Mouse (Mus musculus): ENCODE results near the gene Tcf20. TPM values are rescaled to one million over a fixed set of nuclear protein-coding genes. Genes with fewer than 3 reads are reported as not detected.
A peak's percentile ranks its signal among the peaks of the same experiment; 100 is the strongest.

The Tcf20 gene
- total RNA-seq, 2 experiments from 2014 or later: 123 to 128 TPM

DNA sequence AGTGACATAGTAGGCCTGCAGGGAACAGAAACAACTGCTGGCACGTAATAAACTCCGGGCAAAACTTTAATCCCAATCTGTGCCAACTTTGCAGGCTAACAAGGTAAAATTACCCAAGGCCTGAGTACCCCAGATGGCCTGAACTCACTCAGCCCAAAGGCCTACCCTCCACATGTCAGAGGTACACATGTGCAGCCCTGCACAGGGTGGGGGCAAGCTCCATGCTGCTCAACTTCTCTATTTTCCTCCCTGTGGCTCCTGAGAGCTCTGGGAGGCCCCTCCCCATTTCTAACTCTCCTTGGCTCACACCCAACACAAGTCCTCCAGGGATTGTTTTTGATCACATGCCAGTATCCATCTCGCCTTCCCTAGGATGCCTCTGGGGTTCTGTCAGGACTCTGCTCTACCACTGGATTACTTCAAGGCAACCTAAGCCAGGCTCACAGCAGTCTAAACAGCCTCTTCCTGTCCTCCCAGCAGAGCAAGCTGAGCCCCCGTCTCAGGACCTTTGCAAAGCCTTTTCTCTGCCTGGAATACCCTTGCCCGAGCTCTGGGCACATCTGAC lies 50.2 kb downstream of the Tcf20 start:
- DNase-seq (ENCODE audit: extremely low spot score in 1 of 2, low spot score in 2 of 2): peak in 1 of 2 experiments; percentile 57
- intact Hi-C loops (cut with DNase I): no loop called here

DNA sequence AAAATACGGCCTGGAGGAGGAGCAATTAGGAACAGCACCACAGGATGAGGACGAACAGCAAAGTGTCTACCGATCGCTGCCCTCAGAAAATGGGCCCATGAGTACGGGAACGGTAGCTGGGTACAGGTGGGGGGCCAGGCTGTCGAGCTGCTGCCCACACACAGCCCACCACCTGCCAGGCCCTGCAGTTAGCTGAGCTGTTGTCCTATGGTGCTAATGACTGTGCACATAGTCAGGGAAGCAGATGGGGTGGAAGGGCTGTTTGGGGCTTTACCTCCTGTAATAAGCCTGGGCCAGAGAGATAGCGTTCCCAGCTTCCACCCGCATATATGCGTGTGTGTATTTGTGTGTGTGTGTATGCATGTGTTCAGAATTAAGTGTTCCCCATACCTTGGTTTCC lies 52.7 kb downstream of the Tcf20 start:
- intact Hi-C loops (cut with DNase I): no loop called here

DNA sequence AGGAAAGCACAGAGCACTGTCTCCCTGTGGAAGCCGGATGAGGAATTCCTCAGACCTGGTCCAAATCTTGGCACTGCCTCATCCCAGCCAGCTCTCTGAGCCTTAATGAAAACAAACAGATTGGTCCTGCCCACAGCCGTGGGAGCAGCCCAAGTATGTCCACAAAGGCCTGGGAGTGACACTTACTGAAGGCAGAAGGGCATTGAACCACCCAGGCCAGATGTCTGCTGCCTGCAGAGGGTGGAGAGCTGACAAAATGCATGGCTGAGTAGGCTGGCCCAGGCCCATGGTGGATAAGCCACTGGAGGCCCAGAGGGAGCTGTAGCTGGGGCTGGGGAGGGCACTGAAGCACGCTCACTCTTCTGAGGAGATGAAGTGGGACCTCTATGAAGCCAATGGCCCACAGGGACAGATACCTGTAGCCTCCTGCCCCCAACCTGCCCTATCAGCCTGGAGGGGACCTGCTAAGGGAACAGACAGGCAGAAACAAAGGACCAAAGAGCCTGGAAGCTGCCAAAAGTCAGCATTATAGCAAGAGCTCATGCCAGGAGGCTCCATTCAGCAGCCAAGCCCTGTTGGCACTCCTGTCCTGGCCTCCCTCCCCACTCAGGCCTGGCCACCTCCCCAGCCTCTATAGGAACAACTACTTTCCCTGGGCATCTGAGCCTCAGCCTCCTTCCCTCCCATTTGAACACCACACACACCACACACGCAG lies 54.6 kb downstream of the Tcf20 start:
- intact Hi-C loops (cut with DNase I): no loop called here
- DNase-seq (ENCODE audit: extremely low spot score in 1 of 2, low spot score in 2 of 2): no peak

More for the DNA sequence above, 52.7 kb downstream of the Tcf20 start:
- DNase-seq (ENCODE audit: extremely low spot score in 1 of 2, low spot score in 2 of 2): no peak

DNA sequence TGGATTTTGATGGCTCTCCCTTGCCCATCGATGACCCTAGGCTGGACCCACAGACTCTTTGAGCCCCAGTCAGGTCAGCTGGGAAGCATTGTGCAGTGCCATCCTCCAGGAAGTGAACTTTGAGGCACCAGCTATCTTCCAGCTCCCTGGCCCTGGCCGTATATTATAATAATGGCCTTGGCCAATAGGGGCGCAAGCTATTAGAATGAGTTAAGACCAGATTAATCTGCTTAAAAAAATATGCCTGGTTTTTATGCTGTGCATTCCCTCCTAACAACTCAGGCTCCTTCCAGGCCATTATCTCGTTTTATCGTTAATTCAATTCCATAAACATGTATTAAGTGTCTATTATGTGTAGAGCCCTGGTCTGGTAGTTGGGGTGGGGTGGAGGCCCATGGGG lies 56.2 kb downstream of the Tcf20 start:
- intact Hi-C loops (cut with DNase I): no loop called here
- no peak for DNase-seq (ENCODE audit: extremely low spot score in 1 of 2, low spot score in 2 of 2)

DNA sequence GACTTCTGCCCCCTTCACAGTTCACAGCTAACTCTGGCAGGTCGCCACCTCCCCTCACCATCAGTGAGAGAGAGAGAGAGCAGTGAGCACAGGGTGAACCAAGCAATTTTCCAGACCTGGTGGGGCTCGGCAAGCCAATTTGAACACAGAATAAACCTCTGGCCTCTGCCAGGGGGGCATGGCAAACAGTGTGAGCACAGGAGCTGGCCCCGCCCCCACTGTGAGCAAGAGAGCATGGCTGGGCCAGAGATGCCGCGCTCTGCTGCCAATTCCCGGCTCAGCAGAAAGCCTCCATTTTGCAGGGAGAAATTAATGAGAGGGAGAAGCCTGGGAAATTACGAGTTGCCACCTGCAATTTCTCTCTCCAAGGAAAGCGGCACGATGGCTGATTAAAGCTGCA lies 58.1 kb downstream of the Tcf20 start:
- DNase-seq (ENCODE audit: extremely low spot score in 1 of 2, low spot score in 2 of 2): no peak
- intact Hi-C loops (cut with DNase I): no loop called here

DNA sequence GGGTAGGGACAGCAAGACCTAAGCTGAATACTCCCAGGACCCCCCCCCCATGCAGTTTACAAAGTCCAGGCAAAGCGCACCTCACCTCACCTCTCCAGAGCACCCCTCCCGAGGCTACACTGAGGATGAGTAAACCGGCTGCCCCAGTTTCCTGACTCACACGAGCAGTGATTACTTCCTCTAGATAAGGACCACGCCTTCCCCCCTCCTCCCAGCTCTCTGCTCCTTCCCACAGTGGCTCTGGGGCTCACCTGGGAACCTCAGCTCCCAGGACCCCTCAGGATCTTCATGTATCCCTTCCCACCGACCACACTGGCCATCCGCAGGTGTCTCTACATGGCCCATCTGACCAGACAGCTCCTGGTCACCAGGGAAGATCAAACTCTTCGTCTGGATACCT lies 58.8 kb downstream of the Tcf20 start:
- DNase-seq (ENCODE audit: extremely low spot score in 1 of 2, low spot score in 2 of 2): no peak
- intact Hi-C loops (cut with DNase I): no loop called here

DNA sequence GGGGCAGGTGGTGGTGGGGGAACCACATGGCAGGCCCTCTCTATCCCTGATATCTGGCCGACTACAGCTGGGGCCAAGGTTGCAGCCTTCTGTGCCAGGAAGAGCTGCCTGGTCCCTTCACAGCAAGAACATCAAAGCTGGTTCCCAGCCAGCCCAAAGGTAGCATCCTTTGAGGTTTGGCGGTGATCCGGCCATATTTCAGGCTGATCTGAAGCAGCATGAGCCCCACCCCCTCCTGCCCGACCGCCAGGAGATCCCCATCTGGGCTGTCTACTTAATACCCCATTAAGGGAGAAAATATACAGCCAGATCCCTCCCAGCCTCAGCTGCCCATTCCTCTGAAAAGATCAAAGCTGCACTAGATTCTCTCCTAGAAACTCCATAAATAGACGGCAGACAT lies 59.6 kb downstream of the Tcf20 start:
- DNase-seq (ENCODE audit: extremely low spot score in 1 of 2, low spot score in 2 of 2): no peak
- intact Hi-C loops (cut with DNase I): no loop called here

DNA sequence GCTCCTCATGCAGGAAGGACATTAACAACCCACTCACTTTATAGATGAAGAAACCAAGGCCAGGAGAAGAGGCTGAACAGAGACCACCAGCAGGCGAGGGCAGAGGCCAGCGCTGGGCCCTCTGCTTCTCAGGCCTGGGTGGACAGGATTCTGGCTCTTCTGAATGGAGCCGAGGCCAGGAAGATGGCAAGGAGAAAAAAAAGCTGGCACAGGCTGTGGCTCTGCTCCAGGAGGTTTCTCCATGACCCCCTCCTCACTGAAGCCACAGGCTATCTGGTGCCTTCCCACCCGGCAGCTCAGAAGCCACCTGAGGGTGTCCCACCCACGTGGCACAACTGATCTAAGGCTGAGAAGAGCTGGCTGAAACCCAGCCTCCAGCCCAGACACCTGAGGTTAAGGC lies 60.6 kb downstream of the Tcf20 start:
- no peak for DNase-seq (ENCODE audit: extremely low spot score in 1 of 2, low spot score in 2 of 2)
- intact Hi-C loops (cut with DNase I): no loop called here

DNA sequence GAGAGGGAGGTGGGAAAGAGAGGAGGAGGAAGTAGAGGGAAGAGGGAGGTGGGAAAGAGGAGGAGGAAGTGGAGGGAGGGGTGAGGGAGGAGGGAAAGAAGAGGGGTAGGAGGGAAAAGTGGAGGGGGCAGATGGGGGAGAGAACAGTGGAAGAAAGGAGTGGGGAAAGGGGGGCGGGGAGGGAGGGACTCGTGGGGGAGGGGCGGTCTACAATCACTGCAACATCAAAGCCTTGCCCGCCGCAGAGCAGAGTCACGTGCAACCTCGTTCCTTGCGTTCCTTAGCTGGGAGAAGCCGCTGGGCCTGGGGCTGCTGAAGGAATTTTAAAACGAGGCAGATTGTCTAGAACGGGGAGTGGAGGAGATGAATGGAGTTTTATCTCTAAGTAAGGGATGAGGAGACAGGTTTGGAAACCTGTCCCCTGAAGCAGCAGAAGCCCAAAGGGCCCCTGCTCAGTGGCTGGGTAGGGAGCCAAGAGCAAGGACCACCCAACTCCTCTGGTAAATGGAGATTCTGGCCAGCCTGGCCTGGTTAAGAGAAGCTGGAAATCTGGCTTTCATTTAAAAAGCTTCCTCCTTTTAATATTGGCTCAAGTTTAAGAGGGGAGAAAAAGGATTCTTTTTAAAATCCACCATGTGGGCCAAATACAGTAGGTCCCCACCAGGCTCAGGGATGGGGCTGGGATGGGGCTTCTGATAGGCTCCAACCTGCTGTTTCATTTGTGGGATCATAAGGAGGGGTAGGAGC lies 62.8 kb downstream of the Tcf20 start:
- intact Hi-C loops (cut with DNase I): loop anchor here (5.0 kb wide), 1 partner anchor 62 kb away; the partner anchor contains the start of gene Tcf20
- peak in 1 of 2 experiments; percentile 67 for DNase-seq (ENCODE audit: extremely low spot score in 1 of 2, low spot score in 2 of 2)

DNA sequence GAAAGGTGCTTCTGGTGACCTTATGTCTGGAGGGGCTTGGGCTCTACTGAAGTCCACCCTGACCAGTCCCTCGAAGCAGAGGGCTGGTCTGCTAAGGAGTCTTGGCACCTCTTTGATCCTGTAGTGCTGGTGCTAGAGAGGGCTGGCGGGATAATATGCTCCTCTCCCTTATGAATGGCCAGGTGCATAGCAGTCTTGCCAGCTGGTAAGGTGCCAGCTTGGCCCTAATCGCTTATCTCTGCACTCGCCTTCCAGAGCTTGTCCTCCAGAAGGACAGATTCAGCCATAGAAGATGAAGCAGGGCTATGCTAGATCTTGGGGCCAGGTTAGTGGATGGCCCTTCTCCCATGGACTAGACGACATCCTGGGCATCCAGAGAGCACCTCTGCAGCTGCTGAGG lies 64.1 kb downstream of the Tcf20 start:
- intact Hi-C loops (cut with DNase I): loop anchor here (5.0 kb wide), 1 partner anchor 64 kb away; the partner anchor contains the start of gene Tcf20
- no peak for DNase-seq (ENCODE audit: extremely low spot score in 1 of 2, low spot score in 2 of 2)

DNA sequence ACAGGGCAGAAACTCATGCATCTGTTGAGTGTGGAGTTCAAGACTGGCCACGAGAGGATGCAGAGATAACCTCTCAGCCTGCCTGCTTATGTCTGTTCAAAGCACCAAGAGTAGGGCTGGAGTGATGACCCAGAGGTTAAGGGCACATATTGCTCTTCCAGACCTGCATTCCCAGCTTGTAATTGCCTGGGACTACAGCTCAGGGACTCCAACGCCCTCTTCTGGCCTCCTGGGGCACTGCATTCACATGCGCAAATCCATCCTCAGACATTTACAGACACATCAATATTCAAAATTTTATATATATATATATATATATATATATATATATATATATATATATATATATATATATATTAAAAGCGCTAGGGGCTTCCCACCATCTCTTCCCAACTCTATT lies 64.9 kb downstream of the Tcf20 start:
- DNase-seq (ENCODE audit: extremely low spot score in 1 of 2, low spot score in 2 of 2): no peak
- intact Hi-C loops (cut with DNase I): loop anchor here (5.0 kb wide), 1 partner anchor 65 kb away; the partner anchor contains the start of gene Tcf20

DNA sequence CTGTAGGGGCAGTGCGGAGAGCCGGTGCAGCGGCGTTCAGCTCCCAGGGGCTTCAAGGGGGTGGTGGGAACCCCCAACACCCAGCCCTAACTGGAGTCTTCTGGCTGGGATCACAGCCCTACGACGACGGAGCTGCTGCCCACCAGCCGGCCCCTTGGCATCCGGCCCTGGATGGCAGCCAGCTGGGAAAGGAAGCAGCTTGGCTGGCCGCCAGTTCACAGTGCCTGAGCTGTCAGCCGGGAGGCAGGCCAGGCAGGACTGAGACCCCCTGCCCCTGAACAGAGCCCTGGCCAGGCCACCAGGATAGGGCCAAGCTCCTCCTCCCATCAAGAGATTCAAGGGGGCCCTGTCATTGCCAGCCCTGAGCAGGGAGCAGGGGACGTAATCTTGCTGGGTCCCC lies 65.6 kb downstream of the Tcf20 start:
- DNase-seq (ENCODE audit: extremely low spot score in 1 of 2, low spot score in 2 of 2): peak; percentile 89 to 96
- intact Hi-C loops (cut with DNase I): loop anchor here (5.0 kb wide), 1 partner anchor 65 kb away; the partner anchor contains the start of gene Tcf20

DNA sequence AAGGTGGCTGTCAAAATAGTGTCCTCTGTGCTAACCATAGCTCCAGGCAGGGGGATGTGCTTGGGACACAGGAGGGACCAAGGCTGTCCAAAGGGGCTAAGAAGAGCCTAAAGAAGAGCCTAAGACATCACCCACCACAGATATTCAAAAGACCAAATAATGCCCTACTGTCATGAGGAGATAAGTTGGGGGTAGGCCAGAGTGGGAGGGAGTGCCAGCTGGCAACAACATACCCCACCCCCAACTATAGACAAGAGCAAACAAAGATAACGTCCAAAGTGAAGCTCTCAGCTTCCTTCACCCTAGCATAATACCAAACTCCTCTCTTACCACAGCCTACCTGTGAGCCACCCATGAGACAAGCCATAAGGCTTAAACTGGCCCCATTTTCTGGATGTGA lies 66.1 kb downstream of the Tcf20 start:
- intact Hi-C loops (cut with DNase I): loop anchor here (5.0 kb wide), 1 partner anchor 66 kb away; the partner anchor contains the start of gene Tcf20
- no peak for DNase-seq (ENCODE audit: extremely low spot score in 1 of 2, low spot score in 2 of 2)

DNA sequence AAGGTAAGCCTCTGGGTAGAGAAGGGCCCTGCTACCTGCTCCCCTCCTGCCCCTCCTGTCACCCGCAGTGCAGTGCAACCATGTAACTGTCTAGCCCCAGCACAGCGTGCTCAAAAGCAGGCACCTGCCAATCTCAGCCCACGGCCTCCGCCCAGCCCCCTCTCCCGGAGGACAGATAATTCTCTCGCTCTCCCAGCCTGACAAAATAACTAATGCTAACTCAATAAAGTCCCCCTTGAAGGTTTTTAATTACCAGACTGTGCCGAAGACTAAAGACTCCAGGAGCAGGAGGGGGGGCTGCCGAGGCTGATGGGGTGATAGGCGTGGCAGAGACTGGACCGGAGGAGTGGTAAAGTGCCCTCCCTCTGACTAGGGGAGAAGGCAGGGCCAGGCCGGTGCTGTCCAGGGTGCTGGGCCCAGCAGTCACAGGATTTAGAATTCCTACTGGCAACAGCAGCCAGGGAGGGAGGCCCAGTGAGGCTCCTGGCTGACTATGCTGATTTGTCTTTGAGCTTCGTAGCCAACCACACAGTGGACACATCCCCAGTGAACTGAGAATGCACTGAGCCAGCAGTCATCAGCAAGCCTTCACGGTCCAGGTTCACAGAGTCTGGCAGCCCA lies 66.7 kb downstream of the Tcf20 start:
- intact Hi-C loops (cut with DNase I): loop anchor here (5.0 kb wide), 1 partner anchor 66 kb away; the partner anchor contains the start of gene Tcf20
- DNase-seq (ENCODE audit: extremely low spot score in 1 of 2, low spot score in 2 of 2): peak in 1 of 2 experiments; percentile 65

DNA sequence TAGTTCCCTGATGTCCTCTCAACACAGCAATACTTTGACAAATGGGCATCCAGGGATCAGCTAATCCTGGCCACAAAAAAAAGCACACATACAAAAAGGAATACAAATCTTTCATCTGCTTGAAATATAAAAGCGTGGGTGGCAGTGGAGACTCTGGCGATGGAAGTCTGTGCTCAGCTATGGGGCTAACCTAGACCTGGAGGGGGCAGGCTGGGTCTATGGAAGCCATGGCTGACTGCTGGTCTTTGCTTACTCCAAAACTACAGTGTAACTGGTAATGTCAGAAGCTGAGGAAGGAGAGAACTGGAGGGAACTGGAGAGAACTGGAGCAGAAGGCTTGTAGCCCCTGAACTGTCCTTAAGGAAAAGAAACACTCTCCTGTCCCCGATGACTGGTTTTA lies 69.7 kb downstream of the Tcf20 start:
- peak in 1 of 2 experiments; percentile 26 for DNase-seq (ENCODE audit: extremely low spot score in 1 of 2, low spot score in 2 of 2)
- intact Hi-C loops (cut with DNase I): no loop called here

DNA sequence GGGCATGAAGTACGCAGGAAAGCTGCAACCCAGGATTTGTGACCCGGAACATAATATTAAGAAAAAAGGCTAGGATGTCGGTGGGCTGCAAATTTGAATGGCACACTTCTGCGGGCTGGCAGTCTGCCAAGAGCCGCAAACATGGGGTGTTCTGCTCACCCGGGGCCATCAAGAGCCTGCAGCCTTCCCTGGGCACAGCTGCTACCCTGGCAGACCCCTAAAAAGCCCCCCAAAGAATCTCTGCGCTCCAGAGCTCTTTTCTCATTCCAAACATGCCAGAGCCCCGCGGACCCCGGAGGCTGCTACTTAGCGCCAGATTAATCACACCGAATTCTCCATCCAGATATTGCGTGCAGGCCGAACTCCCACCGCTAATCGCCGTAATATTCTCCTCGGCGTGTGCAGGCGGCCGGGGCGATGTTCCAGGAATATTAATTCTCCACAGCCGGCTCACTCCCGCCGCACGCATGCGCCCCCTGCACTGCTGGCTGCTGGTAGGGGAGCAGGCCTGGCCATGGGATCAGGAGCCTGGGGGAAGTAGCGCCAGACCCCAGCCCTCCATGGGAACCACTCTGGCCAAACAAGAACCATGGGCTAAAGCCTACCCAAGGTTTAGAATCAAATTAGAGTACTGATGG lies 70.3 kb downstream of the Tcf20 start:
- DNase-seq (ENCODE audit: extremely low spot score in 1 of 2, low spot score in 2 of 2): peak; percentile 61 to 79
- intact Hi-C loops (cut with DNase I): no loop called here

DNA sequence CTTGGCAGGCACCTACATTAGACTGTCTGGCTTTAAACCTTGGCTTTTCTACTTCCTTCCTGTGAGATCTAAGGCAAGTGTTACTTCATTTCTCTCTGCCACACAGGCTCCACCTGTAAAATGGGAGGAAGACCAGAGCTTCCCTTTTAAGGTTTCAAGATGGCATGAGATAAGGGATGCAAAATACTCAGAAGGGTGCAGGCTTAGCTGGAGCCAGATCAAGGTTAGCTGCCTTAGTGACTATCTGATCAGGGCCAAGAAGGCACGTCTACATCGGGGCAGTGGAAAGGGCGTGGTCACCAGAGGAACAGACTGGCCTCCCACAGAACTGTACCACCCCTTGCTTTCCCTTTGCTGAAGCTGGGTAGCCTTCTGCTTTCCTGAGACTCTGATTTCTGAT lies 73.2 kb downstream of the Tcf20 start:
- peak in 1 of 2 experiments; percentile 11 for DNase-seq (ENCODE audit: extremely low spot score in 1 of 2, low spot score in 2 of 2)
- intact Hi-C loops (cut with DNase I): no loop called here

DNA sequence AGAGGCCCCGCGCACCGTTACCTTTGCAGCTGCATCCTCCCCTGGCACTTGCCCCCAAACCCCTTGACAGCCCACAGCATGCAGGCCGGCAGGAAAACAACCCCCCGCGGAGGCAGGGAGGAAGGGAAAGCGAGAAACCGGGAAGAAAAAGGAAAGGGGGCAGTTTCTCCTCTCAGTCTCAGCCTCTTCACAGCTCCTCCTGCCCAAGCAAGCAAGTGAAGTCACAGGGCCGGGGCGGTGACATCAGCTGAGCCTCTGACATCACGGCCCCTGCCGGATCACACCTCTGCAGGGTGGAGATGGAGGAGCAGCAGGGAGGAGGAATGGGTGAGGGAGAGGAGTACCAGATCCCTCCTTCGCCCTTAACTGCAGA lies 75.7 kb downstream of the Tcf20 start:
- intact Hi-C loops (cut with DNase I): no loop called here
- DNase-seq (ENCODE audit: extremely low spot score in 1 of 2, low spot score in 2 of 2): peak in 1 of 2 experiments; percentile 44

Data from left cerebral cortex, postnatal 10 days (tissue).